Mouse (Mus musculus) erythroblast, embryonic 14.5 days (primary cell): Measurements from ENCODE around the gene Slc1a3. TPM values are rescaled to one million over a fixed set of nuclear protein-coding genes. Genes with fewer than 3 reads are reported as not detected.

Experiments
- H3K27me3 ChIP-seq: 2 replicates; pipeline ENCODE4 v1.6.1; 2012; ENCODE audit warnings: inconsistent platforms; ENCODE audit not compliant: control insufficient read depth
- H3K36me3 ChIP-seq: 2 replicates; pipeline ENCODE4 v1.6.1; 2012; ENCODE audit warnings: mild to moderate bottlenecking, inconsistent platforms; ENCODE audit not compliant: control insufficient read depth
- H3K4me1 ChIP-seq: 2 replicates; pipeline ENCODE4 v1.6.1; 2012; ENCODE audit warnings: inconsistent platforms; ENCODE audit not compliant: control insufficient read depth
- H3K4me3 ChIP-seq: replicated peaks from 2 replicates; pipeline ENCODE3; 2012; ENCODE audit warnings: moderate library complexity, mild to moderate bottlenecking, inconsistent platforms
- H3K9me3 ChIP-seq: 2 replicates; pipeline ENCODE4 v1.6.1; 2012; ENCODE audit warnings: low read length, inconsistent platforms, mixed read lengths; ENCODE audit not compliant: control insufficient read depth
- GATA1 ChIP-seq: IDR thresholded peaks from 2 replicates; pipeline ENCODE4 v1.6.1; 2012; ENCODE audit warnings: low read length, inconsistent platforms, mixed read lengths
- TAL1 ChIP-seq: IDR thresholded peaks from 3 replicates; pipeline ENCODE4 v1.6.1; 2012; ENCODE audit warnings: low read length, inconsistent platforms, mixed read lengths
- polyA plus RNA-seq: library from polyadenylated mRNA; stranded (reverse); fragments of >175 nt; gene quantifications from 2 replicates; pipeline ENCODE4 v1.2.3, GENCODE M21; 2012

The Slc1a3 gene
- polyA plus RNA-seq = not detected in 2 replicates

- no peaks in the 10 kb centered on the region for H3K36me3 ChIP-seq
- peaks cover 42% of the 10 kb centered on the region for H3K27me3 ChIP-seq
- H3K9me3 ChIP-seq = no peaks in the 10 kb centered on the region
- no peak for TF ChIP-seq GATA1
- TF ChIP-seq TAL1 = no peak
- peak within 1 kb of the TSS; percentile 61 for H3K4me3 ChIP-seq
- peaks cover 10% of the 10 kb centered on the region for H3K4me1 ChIP-seq
Measured at GRCm38 (mm10) chr15:8710146-8711006, at the start of gene Slc1a3. Gene Slc1a3, minus strand, starts transcription at chr15:8710764.

- Histone ChIP-seq H3K27me3 (no peaks in the 10 kb centered on the region), H3K4me1 (peaks cover 52% of the 10 kb centered on the region), H3K9me3 (no peaks in the 10 kb centered on the region), H3K4me3 (no peak overlapping the region), H3K36me3 (no peaks in the 10 kb centered on the region)
- no peak for TF ChIP-seq GATA1
- no peak for TF ChIP-seq TAL1
Measured at GRCm38 (mm10) chr15:8759026-8759425, 48.5 kb upstream of the Slc1a3 start.

- Histone ChIP-seq H3K9me3 (no peaks in the 10 kb centered on the region), H3K27me3 (no peaks in the 10 kb centered on the region), H3K36me3 (no peaks in the 10 kb centered on the region), H3K4me1 (peaks cover 35% of the 10 kb centered on the region), H3K4me3 (no peak overlapping the region)
- no peak for TF ChIP-seq GATA1
- no peak for TF ChIP-seq TAL1
Measured at GRCm38 (mm10) chr15:8756441-8756840, 45.9 kb upstream of the Slc1a3 start.

GRCm38 (mm10) chr15:8749762-8750161 lies 39.2 kb upstream of the Slc1a3 start:
- peaks cover 12% of the 10 kb centered on the region for H3K4me1 ChIP-seq
- H3K4me3 ChIP-seq = no peak overlapping the region
- TF ChIP-seq GATA1 (no peak), TAL1 (no peak)
- no peaks in the 10 kb centered on the region for H3K36me3 ChIP-seq
- no peaks in the 10 kb centered on the region for H3K9me3 ChIP-seq
- no peaks in the 10 kb centered on the region for H3K27me3 ChIP-seq

- TF ChIP-seq GATA1 (no peak), TAL1 (no peak)
Measured at GRCm38 (mm10) chr15:8748771-8749170, 38.2 kb upstream of the Slc1a3 start.

GRCm38 (mm10) chr15:8741593-8741992 lies 31.0 kb upstream of the Slc1a3 start:
- TF ChIP-seq TAL1 = no peak
- no peak for TF ChIP-seq GATA1

More at GRCm38 (mm10) chr15:8748771-8749170, 38.2 kb upstream of the Slc1a3 start:
- H3K4me3 ChIP-seq = no peak overlapping the region
- no peaks in the 10 kb centered on the region for H3K36me3 ChIP-seq
- no peaks in the 10 kb centered on the region for H3K9me3 ChIP-seq
- H3K4me1 ChIP-seq = peaks cover 10% of the 10 kb centered on the region
- no peaks in the 10 kb centered on the region for H3K27me3 ChIP-seq

GRCm38 (mm10) chr15:8740724-8741123 lies 30.2 kb upstream of the Slc1a3 start:
- Histone ChIP-seq H3K4me1 (no peaks in the 10 kb centered on the region), H3K27me3 (no peaks in the 10 kb centered on the region), H3K36me3 (no peaks in the 10 kb centered on the region), H3K4me3 (no peak overlapping the region), H3K9me3 (no peaks in the 10 kb centered on the region)
- TF ChIP-seq GATA1 (no peak), TAL1 (no peak)

More at GRCm38 (mm10) chr15:8741593-8741992, 31.0 kb upstream of the Slc1a3 start:
- Histone ChIP-seq H3K27me3 (no peaks in the 10 kb centered on the region), H3K9me3 (no peaks in the 10 kb centered on the region), H3K4me3 (no peak overlapping the region), H3K4me1 (no peaks in the 10 kb centered on the region), H3K36me3 (no peaks in the 10 kb centered on the region)

- Histone ChIP-seq H3K27me3 (no peaks in the 10 kb centered on the region), H3K36me3 (no peaks in the 10 kb centered on the region), H3K9me3 (no peaks in the 10 kb centered on the region), H3K4me1 (no peaks in the 10 kb centered on the region), H3K4me3 (no peak overlapping the region)
- no peak for TF ChIP-seq GATA1
- TF ChIP-seq TAL1 = no peak
Measured at GRCm38 (mm10) chr15:8738156-8738555, 27.6 kb upstream of the Slc1a3 start.

GRCm38 (mm10) chr15:8734363-8734739 lies 23.8 kb upstream of the Slc1a3 start:
- H3K9me3 ChIP-seq = no peaks in the 10 kb centered on the region
- no peaks in the 10 kb centered on the region for H3K4me1 ChIP-seq
- H3K27me3 ChIP-seq = no peaks in the 10 kb centered on the region
- no peak for TF ChIP-seq GATA1
- no peak for TF ChIP-seq TAL1
- H3K4me3 ChIP-seq = no peak overlapping the region
- H3K36me3 ChIP-seq = no peaks in the 10 kb centered on the region
